Mouse (Mus musculus) C2C12 (cell line): ENCODE measurements around the gene Hoxa7. TPM values are rescaled to one million over a fixed set of nuclear protein-coding genes. Genes with fewer than 3 reads are reported as not detected.

ENCODE experiments used
- H3K27me3 ChIP-seq: one replicate; pipeline ENCODE4 v1.6.1; 2011; ENCODE audit not compliant: control insufficient read depth, insufficient read depth, insufficient read length
- H3K36me3 ChIP-seq: one replicate; pipeline ENCODE4 v1.6.1; 2011; ENCODE audit not compliant: control insufficient read depth, insufficient read depth
- H3K4me3 ChIP-seq: one replicate; pipeline ENCODE4 v1.5.1; 2011; ENCODE audit warnings: mild to moderate bottlenecking, control low read depth; ENCODE audit not compliant: poor library complexity, insufficient read depth, severe bottlenecking
- H3K79me2 ChIP-seq: one replicate; pipeline ENCODE4 v1.6.1; 2011; ENCODE audit not compliant: control insufficient read depth, insufficient read depth
- H3K79me3 ChIP-seq: one replicate; pipeline ENCODE4 v1.6.1; 2011; ENCODE audit warnings: low read depth, control low read depth
- H3ac ChIP-seq: one replicate; pipeline ENCODE3; 2011; ENCODE audit warnings: low read depth; ENCODE audit not compliant: control insufficient read depth, insufficient read length
- CEBPB ChIP-seq: IDR thresholded peaks from one replicate; pipeline ENCODE4 v1.6.1; 2011; ENCODE audit warnings: low read depth, mild to moderate bottlenecking, control low read depth, moderate library complexity
- CTCF ChIP-seq: IDR thresholded peaks from one replicate; pipeline ENCODE4 v1.5.1; 2011; ENCODE audit not compliant: control insufficient read depth, insufficient read depth, insufficient read length
- FOSL1 ChIP-seq: IDR thresholded peaks from one replicate; pipeline ENCODE4 v1.8.0; 2011; ENCODE audit warnings: mild to moderate bottlenecking, low read length; ENCODE audit not compliant: poor library complexity, insufficient read depth, severe bottlenecking
- MAX ChIP-seq: IDR thresholded peaks from one replicate; pipeline ENCODE4 v1.6.1; 2011; ENCODE audit warnings: mild to moderate bottlenecking, control low read depth
- MYOD1 ChIP-seq: IDR thresholded peaks from one replicate; pipeline ENCODE4 v1.6.1; 2011; ENCODE audit warnings: low read depth; ENCODE audit not compliant: control insufficient read depth, insufficient read length
- MYOG ChIP-seq: IDR thresholded peaks from one replicate; pipeline ENCODE4 v1.6.1; 2011; ENCODE audit not compliant: control insufficient read depth, insufficient read length; ENCODE audit errors: extremely low read depth
- USF1 ChIP-seq: IDR thresholded peaks from one replicate; pipeline ENCODE4 v1.6.1; 2011; ENCODE audit warnings: low read depth, mild to moderate bottlenecking, control low read depth, moderate library complexity
- polyA plus RNA-seq: library from polyadenylated mRNA; unstranded; fragments of >200 nt; fragmentation: generic; extraction: Trizol; gene quantifications from one replicate; pipeline ENCODE4 v1.2.1, GENCODE M21; 2012; ENCODE audit warnings: missing spikeins

Gene Hoxa7
- polyA plus RNA-seq, 1 experiment = 7.5 TPM

- H3K79me3 ChIP-seq = peaks cover 34% of the 10 kb centered on the region
- peak overlapping the region; percentile 11 for H3K4me3 ChIP-seq
- peaks cover 65% of the 10 kb centered on the region for H3K79me2 ChIP-seq
- H3ac ChIP-seq = peak overlapping the region; percentile 28
- H3K36me3 ChIP-seq = peaks cover 34% of the 10 kb centered on the region
- TF ChIP-seq USF1 = no peak
- TF ChIP-seq MYOG = no peak
- no peak for TF ChIP-seq CEBPB
- no peak for TF ChIP-seq CTCF
- TF ChIP-seq MAX = no peak
- TF ChIP-seq FOSL1 = no peak
- no peak for TF ChIP-seq MYOD1
- H3K27me3 ChIP-seq = no peaks in the 10 kb centered on the region
These were observed 12.6 kb downstream of the Hoxa7 start for GRCm38 (mm10) chr6:52208868-52209684.

GRCm38 (mm10) chr6:52208072-52208867 is 13.4 kb downstream of the Hoxa7 start, which contains the start of gene Hoxa6:
Gene Hoxa6 (minus strand): TSS chr6:52208722.
- Histone ChIP-seq H3K79me3 (peaks cover 34% of the 10 kb centered on the region), H3K4me3 (peak within 1 kb of the TSS; percentile 11), H3K27me3 (no peaks in the 10 kb centered on the region), H3ac (peak within 1 kb of the TSS; percentile 28), H3K36me3 (peaks cover 36% of the 10 kb centered on the region), H3K79me2 (peaks cover 62% of the 10 kb centered on the region)
- no peak for TF ChIP-seq MYOG
- TF ChIP-seq USF1 = peak; percentile 27

- no peaks in the 10 kb centered on the region for H3K27me3 ChIP-seq
- TF ChIP-seq CEBPB (no peak), CTCF (no peak), USF1 (no peak), MAX (no peak), FOSL1 (no peak), MYOG (no peak), MYOD1 (no peak)
- H3K79me3 ChIP-seq = peaks cover 34% of the 10 kb centered on the region
- peaks cover 58% of the 10 kb centered on the region for H3K79me2 ChIP-seq
- peaks cover 36% of the 10 kb centered on the region for H3K36me3 ChIP-seq
- H3ac ChIP-seq = no peak overlapping the region
- no peak overlapping the region for H3K4me3 ChIP-seq
These were observed 14.0 kb downstream of the Hoxa7 start for GRCm38 (mm10) chr6:52207684-52207976.

- H3ac ChIP-seq = no peak overlapping the region
- no peak for TF ChIP-seq CTCF
- H3K79me2 ChIP-seq = peaks cover 53% of the 10 kb centered on the region
- no peak overlapping the region for H3K4me3 ChIP-seq
- H3K27me3 ChIP-seq = no peaks in the 10 kb centered on the region
- H3K79me3 ChIP-seq = peaks cover 31% of the 10 kb centered on the region
- H3K36me3 ChIP-seq = peaks cover 36% of the 10 kb centered on the region
These were observed 14.6 kb downstream of the Hoxa7 start for GRCm38 (mm10) chr6:52206882-52207683.

GRCm38 (mm10) chr6:52205638-52206621 is 15.7 kb downstream of the Hoxa7 start:
- H3K36me3 ChIP-seq = peaks cover 36% of the 10 kb centered on the region
- no peak for TF ChIP-seq MAX
- no peak for TF ChIP-seq CTCF
- TF ChIP-seq USF1 = no peak
- H3ac ChIP-seq = no peak overlapping the region
- H3K79me2 ChIP-seq = peaks cover 41% of the 10 kb centered on the region
- no peak overlapping the region for H3K4me3 ChIP-seq
- H3K79me3 ChIP-seq = peaks cover 21% of the 10 kb centered on the region
- H3K27me3 ChIP-seq = no peaks in the 10 kb centered on the region
